Mouse (Mus musculus) spleen, adult 2 months (tissue): Measurements from ENCODE around the gene Syt7.

ENCODE experiments used
- CTCF ChIP-seq: fragments of 200-500 bp; IDR thresholded peaks from 2 replicates; pipeline ENCODE4 v1.5.1; 2011; ENCODE audit warnings: mild to moderate bottlenecking, inconsistent platforms; ENCODE audit not compliant: insufficient read depth, insufficient read length, insufficient replicate concordance; ENCODE audit errors: extremely low read depth
- POLR2A ChIP-seq: fragments of 200-500 bp; IDR thresholded peaks from 2 replicates; pipeline ENCODE4 v1.6.1; 2011; ENCODE audit warnings: low read depth, low read length, inconsistent platforms

- TF ChIP-seq POLR2A: no peak
- TF ChIP-seq CTCF: no peak
Measured at GRCm38 (mm10) chr19:10473779-10474178, 84.9 kb downstream of the Syt7 start.
